Mouse (Mus musculus) layer of hippocampus, adult 2 months (tissue): ENCODE data around the gene Sox13. TPM values are rescaled to one million over a fixed set of nuclear protein-coding genes. Genes with fewer than 3 reads are reported as not detected.
"Not testable (repeated sequence)": the region's sequence is repeated elsewhere in the genome, so short reads cannot be mapped to it uniquely, and the experiment has no call there.

ENCODE experiments used
- DNase-seq, 2 experiments: peaks; one replicate each; pipeline ENCODE4 v3.0.0; 2022; ENCODE audit warnings: low spot score in 2 of 2
- H3K27ac ChIP-seq: fragments of 200-600 bp; 2 replicates; pipeline ENCODE4 v1.8.1; 2022
- H3K4me3 ChIP-seq: fragments of 200-600 bp; 2 replicates; pipeline ENCODE4 v1.8.1; 2022; ENCODE audit warnings: mild to moderate bottlenecking
- CTCF ChIP-seq: fragments of 200-600 bp; conservative IDR thresholded peaks from 2 replicates; pipeline ENCODE4 v1.8.1; 2022; ENCODE audit warnings: antibody characterized with exemption, mild to moderate bottlenecking, moderate library complexity
- total RNA-seq, 2 experiments: library from RNA; stranded (reverse); gene quantifications; 2 replicates each; pipeline ENCODE4 v1.2.3; 2021

Sox13 gene
- total RNA-seq, 2 experiments from 2014 or later: 6.3 to 9.4 TPM

DNA sequence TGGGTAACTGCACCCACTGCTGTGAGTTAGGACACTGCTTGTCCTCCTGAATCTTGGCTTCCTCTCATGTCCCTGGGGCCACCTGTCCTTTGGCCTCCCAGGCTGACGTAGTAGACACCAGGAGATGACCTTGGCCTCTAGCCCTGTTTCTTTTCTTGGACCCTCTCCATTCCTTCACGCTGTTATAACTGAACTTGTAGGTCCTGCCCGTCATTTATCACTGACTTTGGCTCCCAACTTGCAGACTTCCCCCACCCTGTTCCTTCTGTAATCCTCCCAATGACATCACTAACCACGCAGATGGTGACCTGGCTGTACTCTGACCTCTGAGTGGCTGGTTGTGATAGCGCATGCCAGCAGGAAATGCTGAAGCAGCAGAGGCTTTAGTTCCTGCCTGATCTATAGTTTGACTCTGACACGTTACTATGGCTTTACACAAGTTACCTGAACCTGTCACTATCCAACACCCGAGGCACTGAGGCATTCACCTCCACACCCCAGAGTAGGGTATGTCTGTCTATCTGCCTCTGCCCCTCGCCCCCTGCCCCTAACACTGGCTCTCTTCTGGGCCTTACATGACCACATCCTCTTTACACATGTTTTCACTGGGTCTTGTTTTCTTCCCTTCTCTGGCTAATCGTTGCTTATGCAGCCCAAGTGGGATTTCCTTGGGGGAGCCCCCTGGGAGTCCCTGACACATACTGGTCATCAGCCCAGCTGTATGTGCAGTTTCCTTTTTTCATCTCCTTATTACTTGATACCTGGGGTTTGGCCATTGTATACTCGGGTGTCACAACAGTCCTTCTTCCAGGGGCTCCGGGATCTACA is 76.3 kb downstream of the Sox13 start:
- TF ChIP-seq CTCF: no peak

DNA sequence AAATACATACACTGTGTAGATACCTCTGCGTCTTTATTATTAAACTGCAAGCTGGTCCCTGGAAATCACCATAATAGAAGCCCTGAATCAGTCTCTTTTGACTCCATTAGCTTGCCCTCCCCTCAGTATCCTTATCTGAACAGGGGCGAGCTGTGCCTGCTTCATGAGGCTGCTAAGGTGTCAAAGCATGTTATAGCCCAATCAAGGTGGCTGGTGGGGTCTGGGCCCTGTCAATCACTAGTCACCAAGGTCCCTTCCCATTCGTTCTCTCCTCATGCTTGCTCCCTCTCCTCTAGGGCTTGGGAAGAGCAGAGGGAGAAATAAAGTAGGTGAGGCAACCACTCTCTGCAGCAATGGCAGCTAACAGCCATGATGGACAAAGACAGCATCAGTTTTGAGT is 77.0 kb downstream of the Sox13 start:
- Histone ChIP-seq H3K4me3 (no peak overlapping the region), H3K27ac (no peak overlapping the region)
- no peak for TF ChIP-seq CTCF
- no peak for DNase-seq

More for the DNA sequence above, 76.3 kb downstream of the Sox13 start:
- Histone ChIP-seq H3K4me3 (no peak overlapping the region), H3K27ac (no peak overlapping the region)
- no peak for DNase-seq

DNA sequence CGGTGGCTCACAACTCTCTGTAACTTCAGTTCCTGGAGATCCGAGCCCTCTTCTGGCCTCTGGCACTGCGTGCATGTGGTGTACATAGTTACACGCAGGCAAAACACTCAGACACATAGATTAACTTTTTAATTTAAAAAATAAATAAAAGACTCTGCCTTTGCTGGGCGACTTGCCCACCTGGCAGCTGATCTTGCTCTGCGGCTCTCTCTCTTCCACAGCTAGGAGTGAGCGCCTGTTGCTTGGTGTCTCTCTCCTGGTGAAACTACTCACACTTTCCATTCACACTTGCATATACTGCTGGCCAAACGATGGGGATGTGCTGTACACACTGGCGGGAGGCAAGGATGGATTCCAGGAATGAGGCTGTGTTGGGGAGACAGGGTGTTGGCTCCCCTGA is 77.6 kb downstream of the Sox13 start:
- TF ChIP-seq CTCF: no peak
- H3K27ac ChIP-seq: no peak overlapping the region
- H3K4me3 ChIP-seq: no peak overlapping the region
- no peak for DNase-seq

DNA sequence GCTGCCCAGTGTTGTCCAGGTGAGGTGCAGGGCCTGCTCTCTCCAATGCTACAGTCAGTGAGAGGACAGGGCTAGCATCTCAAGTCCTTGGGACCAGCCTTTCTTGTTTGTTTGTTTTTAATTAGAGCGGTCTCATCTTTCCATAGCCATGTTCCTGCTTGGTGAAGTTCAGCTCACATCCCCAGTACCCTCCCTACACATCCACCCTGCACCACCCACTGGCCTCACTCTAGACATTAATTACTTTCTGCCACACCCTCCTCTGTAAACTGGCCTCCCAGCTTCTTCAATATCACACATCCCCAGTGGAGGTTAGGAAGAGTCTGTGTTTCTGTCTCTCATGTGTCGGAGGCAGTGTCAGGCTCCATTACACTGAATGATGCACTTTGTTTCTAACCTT is 79.8 kb downstream of the Sox13 start:
- no peak overlapping the region for H3K27ac ChIP-seq
- TF ChIP-seq CTCF: no peak
- no peak overlapping the region for H3K4me3 ChIP-seq
- DNase-seq: no peak

DNA sequence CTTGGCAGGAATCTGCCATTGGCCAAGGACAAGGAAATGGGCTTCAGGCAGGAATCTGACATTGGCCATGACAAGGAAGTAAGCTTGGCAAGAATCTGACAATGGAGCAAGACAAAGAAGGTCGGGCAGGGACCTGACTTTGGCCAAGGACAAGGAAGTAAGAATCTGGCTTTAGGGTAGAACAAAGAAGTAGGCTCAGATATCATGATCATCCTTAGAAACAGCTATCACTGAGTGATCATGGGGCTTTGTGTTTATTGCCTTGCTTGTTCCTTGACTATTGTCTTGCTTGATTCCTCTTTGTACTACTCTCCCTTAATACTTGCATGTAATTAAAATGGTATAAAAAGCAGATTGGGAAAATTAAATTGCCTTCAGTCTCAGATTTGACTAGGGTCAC is 83.8 kb downstream of the Sox13 start:
- not testable (repeated sequence) for H3K27ac ChIP-seq

DNA sequence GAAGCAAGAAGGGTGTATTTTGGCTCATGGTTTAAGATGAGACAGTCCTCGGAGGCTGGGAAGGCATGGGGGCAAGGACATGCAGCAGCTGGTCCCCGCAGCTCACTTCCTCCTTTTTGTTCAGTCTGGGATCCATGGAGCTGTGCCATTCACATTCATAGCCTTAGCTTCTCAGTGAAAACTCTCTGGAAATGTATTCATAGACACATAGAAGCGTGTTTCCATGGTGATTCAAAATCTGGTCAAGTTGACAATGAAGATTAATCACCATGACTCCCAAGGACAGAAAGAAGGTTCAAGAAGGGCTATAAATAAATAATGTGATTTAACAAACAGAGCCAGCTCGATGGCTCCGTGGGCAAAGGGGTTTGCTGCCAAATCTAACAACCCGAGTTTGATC is 90.2 kb downstream of the Sox13 start:
- no peak overlapping the region for H3K27ac ChIP-seq
- no peak for TF ChIP-seq CTCF
- H3K4me3 ChIP-seq: no peak overlapping the region
- DNase-seq: no peak

More for the DNA sequence above, 83.8 kb downstream of the Sox13 start:
- H3K4me3 ChIP-seq, DNase-seq: not testable (repeated sequence)

DNA sequence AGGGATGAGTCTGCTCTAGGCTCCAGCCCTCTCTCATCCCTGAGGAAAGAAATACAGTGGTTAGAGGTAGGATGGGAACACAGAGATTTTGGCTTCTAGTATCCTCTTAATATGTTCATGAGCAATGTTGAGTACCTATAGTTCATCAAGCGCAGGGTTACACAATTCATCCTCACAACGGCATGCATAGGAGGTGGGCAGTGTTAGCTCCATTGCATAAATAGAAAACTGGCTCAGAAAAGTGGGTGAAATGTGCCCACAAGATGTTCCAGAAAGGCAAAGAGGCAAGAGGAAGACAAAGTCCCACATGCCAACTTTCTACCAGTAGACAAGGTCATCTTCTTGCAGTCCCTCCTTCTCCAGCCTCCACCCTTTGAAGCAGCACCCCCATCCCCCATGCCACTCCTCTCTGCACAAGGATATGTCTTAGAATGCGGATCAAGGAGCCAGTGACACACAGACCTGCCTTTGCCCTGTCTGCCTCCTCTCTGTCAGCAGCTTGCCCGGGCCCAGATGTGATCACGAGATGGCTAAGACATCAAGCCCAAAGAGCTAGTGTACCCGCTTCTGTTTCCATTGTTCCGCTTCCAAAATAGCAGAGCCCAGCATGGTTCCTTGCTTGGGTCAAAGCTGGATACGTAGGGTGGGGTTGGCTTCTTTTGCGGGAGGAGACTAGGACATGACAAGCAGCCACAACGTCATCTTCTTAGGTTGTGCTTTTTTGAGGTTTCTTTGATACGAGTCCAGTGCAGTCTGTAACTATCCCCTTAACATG is 91.3 kb downstream of the Sox13 start:
- H3K27ac ChIP-seq: no peak overlapping the region
- no peak for DNase-seq
- no peak for TF ChIP-seq CTCF
- no peak overlapping the region for H3K4me3 ChIP-seq

Other genes with a start within 250 kb of the Sox13 start
- gene Golt1a, start 114.6 kb downstream of the Sox13 start, total RNA-seq: not detected
- gene Kiss1, start 102.5 kb downstream of the Sox13 start, total RNA-seq: not detected
- not detected for gene Ren1, start 73.9 kb downstream of the Sox13 start, total RNA-seq
- gene Etnk2, start 60.8 kb downstream of the Sox13 start, total RNA-seq: 1 to 10 TPM; 1.1 to 1.6 TPM
- 10 to 100 TPM; 58.5 to 69.1 TPM for gene Snrpe, start 185.9 kb upstream of the Sox13 start, total RNA-seq
- 10 to 100 TPM in 1 of 2 experiments, 1 to 10 TPM in 1; 8.0 to 12.9 TPM for gene Zbed6, start 236.5 kb upstream of the Sox13 start, total RNA-seq
- gene Gm38394, start 236.9 kb upstream of the Sox13 start, total RNA-seq: 10 to 100 TPM; 23.9 to 28.0 TPM